Mouse (Mus musculus) layer of hippocampus, adult 9-10 months (tissue): ENCODE measurements around the gene Arhgap23.

ENCODE experiments used
- DNase-seq: peaks from one replicate; pipeline ENCODE4 v3.0.0; 2022; ENCODE audit warnings: low spot score

The Arhgap23 gene

DNA sequence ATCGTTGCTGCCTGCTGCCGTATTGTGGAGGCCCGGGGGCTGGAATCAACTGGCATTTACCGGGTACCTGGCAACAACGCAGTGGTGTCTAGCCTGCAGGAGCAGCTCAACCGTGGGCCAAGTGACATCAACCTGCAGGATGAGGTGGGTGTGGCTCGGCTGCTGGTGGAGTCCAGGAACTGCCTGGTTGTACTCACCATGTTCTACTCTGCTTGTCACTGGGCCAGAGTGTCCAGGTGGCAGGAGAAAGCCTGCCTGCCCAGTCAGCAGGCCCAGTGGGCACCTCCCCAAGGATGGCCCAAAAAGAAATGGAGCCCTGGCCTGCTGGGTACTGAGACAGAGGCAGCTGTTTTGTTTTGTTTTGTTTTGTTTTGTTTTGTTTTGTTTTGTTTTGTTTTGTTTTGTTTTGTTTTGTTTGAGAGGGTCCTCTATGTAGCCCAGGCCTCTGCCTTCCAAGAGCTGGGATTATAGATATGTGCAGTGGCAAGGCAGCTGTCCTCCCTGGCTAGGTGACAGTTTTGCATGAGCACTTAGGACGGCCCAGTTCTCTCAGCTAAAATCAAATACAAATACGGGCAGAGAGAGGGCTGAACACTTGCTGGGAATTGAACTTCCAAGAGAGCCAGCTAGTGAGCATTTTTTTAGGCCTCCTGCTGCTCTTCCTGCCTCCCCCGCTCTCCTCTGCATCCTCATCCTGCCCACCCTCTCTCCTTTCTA is 51.3 kb downstream of the Arhgap23 start:
- no peak for DNase-seq

DNA sequence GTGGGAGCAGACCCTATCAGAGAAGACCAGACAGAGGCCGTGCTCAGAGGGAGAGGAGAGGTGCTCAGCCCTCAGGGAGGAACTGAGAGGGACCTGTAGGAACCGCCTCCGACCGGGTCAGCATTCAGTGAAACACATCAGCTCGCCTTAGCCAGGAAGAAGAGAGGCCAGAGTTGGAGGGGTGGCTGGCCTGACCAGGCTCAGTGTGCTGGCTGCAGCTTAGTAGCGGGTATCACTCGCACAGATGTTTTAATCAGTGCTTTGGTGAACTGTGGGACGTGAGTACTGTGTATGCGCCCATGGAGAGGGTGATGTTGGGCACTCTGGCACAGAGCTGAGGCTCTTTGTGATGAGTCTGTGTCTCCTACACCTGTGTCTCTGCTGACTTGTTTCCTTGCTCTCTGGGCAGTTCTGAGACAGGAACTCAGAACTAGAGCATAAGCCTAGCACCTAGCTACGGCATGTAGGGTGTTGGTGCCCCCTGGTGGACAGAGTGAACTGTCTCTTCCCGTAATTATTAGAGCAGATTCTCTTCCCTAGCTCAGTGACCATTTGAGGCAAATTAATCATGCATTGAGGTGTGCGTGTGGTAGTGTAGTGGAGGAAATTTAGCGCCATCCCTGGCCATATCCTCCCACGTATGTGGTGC is 53.4 kb downstream of the Arhgap23 start:
- peak; percentile 52 for DNase-seq

DNA sequence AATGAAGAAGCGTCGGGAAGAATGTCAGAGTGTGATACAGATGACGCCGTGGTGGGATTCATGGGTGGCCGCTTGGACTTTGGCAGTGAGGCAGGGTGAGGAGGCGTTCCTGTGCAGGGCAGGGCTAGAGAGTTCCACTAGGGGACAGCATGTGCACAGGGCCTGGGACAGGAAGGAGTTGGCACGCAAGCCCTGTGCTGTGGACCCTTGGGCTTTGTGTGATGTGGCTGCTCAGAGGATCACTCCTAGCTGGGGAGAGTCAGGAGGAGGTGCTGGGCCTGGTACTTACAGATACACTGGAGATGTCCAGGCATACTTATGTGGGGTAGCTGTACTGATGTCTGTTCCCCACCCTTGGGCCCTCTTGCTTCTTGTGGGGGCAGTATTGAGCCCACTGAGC is 54.5 kb downstream of the Arhgap23 start:
- no peak for DNase-seq

DNA sequence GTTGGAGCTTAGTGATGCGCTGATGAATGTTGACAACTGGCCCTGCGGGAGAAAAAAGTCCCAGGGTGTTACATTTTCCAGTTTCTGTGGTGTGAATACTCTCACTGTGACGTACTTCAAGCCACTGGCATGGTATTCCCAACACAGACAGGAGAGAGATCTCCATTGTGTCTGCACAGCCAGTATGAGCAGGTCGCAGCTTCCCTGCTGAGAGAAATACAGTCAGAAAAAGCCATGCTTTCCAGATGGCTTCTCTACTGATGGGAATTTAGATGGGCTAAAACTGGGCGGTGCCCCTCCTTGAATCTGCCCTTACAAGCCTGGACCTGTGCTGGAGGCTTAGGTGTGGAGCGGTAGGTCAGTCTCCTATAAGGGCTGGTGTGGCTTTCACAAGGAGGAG is 55.9 kb downstream of the Arhgap23 start:
- DNase-seq, result no peak

DNA sequence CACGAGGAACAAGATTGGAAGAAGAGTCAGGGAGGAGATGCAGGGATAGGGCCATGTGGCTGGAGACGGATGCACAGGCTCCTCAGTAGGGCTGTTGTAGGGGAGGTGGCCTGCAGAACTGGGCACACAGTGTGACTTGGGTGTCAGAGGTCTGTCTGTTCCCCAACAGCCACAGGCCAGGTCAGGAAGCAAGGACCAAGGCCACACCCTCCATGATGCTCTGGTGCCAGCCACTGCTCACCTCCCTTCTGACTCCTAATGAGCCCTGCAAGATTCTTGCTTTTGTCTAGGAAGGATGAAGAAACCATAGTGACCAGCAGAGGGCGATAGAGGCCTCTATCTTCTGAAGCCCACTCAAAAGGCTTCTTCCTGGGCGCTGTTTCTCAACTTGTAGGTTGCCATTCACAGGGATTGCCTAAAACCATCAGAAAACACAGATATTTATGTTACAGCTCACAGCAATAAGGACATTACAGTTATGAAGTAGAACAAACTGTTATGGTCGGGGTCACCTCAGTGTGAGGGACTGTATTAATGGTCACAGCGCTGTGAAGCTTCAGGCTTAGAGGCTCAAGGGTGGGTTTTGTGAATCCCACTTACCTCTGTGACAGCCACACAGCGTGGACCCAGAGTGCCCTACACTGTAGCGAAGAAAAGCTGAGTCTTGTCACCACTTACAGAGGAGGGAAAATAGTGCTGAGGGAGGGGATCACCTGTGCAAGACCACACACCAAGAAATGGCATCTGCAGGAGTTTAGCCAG is 61.2 kb downstream of the Arhgap23 start:
- DNase-seq, result peak; percentile 44

DNA sequence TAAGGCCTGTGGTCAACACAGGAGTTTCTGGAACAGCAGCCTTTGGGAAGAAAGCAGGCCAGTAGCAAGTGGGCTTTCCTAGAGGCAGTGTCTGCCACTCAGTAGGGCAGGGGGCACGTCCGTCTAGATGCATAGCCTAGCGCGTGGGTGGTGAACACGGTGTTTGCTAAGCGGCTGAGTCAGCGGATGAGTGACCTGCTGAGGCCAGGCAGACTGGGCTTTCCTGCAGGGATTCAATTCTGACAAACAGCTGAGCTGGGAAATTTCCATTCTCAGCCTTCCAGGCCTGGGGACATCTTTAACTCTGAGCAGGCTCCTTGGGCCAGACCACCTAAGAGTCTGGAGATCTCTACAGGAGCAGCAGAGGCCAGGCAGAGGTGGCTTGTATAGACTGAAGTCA is 62.1 kb downstream of the Arhgap23 start:
- DNase-seq, result no peak

DNA sequence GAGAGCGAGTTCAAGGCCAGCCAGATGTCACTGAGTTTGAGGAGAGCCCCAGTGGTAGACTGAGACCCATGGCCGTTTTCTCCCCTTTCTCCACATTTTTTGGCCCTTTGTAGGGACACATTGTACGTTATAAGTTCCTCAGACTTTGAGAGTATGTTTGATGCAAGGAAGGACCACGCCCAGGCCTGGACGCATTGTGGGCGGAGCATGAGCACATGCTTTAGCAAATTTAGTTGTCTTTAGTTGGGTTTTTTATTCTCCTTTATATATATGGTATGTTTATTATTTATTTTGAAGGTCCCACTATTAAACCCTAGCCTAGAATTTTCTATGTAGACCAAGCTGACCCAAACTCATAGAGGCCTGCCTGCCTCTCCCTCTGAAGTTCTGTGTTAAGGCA is 63.0 kb downstream of the Arhgap23 start:
- no peak for DNase-seq

DNA sequence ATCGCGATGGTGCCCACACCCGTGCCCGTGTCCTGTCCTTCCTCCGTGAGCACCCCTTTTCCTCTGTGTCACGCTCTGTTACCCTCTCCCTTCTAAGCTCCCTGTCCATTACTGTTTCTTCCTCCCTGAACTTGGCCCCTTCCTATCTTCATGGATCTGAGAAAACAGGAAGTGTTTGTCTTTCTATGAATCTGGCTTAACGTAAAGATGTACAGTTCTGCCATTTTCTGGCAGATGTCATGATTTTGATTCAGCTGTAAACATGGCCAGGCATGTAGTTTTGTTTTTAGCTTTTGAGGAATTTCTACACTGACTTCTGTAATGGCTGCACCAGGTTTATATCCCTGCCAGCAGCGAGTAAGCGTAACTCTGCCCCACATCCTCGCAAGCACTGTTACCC is 63.8 kb downstream of the Arhgap23 start:
- no peak for DNase-seq

DNA sequence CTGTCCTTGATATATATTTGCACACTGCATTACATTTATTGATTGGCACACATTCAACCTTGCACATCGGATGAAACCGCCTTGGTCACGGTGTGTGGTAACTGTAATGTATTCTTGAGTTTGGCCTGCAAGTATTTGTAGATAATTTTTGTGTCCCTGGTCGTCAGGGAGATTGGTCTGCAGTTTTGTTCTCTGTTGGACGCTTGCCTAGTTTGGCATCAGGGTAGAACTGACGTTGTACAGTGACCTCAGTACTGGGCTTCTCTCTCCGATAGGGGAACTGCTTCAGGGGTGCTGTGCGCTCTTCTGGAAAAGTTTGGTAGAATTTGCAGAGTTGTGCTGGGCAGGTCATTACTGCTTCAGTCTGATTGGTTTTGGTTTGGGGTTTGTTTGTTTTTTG is 64.5 kb downstream of the Arhgap23 start:
- DNase-seq, result no peak

DNA sequence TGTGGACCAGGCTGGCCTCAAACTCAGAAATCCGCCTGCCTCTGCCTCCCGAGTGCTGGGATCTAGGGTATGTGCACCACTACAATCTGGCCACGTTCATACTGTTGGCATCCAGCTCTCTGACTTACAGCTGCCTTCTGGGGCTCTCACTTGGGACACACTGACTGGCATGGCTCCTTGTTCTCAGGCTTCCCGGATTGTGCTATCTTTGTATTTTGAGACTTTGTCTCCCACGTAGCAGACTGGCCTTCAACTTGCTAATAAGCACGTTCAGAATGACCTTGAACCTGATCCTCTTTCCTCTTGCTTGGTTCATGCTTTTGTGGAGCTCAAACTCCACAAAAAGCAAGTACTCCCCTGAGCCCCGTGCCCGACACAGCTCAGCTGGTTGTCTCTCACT is 70.3 kb downstream of the Arhgap23 start:
- no peak for DNase-seq

DNA sequence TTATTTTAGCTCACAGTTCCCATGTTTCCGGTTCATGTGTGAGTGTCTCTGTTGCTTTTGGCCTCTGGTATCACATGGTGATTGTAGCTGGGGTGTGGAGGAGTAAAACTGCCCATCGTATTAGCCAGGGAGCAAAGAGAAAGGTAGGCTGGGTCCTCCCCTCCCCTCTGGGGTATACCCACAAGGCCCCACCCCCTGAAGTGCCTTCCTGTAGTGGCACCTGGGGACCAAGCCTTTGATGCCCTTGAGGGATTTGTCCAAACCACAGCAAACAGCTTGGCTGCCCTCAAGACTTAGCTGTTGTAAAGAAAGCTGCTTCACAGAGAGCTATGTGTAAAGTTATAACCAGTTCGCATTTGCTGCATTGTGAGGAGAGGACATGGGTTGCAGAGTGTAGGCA is 72.3 kb downstream of the Arhgap23 start:
- DNase-seq, result no peak

DNA sequence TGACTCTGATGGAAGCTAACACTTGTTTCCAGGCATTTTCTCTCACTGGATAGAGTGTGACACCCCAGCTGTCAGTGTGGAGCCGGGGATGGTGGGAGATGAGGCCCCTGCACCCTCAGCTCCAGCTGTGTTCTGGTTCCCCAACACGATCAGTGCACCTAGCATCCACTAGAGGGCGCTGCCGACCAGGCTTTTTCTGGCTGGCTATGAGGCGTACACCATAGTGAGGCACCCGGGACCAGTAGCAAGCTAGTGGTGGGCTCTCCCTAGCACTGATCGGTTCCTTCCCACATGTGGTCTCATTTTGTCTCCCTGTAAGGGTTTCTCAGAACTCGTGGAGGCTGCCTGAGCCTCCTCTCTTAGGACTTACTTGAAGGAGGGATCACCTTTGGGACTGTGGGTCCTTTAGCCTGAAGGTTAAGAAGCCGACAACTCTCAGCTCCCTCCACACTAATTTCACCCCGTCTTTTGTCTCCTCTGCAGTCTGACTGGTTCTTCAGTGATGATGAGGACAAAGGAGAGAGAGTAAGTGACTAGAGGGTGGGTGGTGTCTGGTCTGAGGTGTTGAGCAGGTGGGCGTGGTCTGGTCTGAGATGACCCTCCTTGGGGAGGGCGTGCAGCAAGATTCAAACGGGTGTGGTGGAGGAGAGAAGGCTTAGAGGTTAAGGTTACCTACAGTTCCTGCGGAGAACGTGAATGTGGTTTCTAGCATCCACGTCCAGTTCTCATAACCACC is 74.4 kb downstream of the Arhgap23 start:
- DNase-seq, result no peak

DNA sequence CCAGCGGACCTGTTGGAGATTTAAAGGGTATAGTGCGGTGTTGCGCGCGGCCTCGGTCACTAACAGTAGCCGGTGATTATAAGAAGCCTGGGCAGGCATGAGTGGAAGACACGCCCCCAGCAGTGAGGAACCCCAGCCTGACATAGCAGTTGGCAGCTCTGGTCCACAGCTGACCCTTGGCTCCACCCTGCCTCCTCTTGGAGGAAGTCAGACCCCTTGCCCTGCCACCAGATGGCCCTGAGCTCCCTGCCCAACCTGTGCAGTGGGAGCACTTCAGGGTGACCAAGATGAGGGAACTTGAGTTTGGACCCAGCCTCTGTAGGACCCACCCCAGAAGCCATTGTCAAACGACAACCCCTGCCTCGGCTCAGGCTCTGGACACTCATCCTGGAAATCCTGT is 76.3 kb downstream of the Arhgap23 start:
- no peak for DNase-seq

DNA sequence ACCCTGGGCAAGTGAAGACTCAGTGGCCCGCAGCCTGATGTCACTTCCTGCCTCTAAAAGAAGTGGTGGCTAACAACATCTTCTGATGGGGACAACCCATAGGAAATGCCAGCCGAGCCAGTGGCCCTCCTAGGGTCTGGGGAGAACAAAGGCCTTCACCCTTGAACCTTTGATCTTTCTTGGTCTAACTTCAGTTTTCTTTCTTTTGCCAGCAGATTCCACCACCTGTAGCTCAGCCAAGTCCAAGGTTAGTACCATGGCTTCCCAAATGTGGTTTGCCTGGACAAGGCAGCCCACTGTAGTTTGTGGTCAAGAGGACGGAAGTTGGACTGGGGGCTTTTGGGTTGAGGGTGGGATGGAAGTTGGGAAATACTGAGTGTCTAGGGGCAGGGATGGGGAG is 77.5 kb downstream of the Arhgap23 start:
- DNase-seq, result no peak

DNA sequence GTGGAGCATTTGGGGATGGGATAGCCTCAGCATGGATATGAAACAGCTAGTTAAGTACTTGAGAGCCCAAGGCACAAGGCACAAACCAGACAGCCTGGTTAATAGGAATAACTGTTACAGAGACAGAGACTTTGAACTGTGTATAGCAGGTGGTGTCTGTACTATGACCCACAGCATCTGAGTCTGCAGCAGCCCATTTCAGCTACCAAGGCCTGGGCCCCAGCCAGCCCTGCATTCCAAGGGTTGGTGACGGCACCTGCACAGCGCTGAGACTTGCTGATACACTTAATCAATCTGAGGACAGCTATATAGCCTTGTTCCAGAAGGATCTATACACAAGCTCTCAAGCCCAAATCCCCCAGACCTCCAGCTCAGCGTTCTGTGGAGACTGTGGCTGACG is 82.2 kb downstream of the Arhgap23 start:
- DNase-seq, result no peak

DNA sequence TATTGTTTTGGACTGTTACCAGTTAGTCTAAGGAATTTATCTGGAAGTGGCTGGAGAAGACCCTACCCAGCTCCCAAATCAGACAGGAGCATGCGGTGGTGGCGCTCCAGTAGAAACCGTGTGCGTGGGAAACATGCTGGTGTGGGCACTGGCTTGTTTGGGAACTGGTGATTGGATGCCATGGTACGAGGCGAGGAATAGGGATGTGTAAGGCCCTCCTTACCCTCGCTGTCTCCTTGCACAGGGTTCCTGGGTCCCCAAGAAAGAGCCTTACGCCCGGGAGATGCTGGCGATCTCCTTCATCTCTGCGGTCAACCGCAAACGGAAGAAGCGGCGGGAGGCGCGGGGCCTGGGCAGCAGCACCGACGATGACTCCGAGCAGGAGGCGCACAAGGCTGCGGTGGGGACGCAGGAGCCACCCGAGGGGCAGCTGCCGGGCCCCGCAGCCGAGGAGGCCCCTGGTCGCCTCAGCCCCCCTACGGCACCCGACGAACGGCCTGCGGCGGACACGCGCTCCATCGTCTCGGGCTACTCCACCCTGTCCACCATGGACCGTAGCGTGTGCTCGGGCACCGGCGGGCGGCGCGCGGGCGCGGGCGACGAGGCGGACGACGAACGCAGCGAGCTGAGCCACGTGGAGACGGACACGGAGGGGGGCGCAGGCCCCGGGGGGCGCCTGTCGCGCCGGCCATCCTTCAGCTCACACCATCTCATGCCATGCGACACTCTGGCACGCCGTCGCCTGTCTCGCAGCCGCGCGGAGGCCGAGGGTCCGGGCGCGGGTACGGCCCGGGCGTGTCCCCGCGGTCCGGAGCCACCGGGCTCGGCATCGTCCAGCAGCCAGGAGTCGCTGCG is 84.8 kb downstream of the Arhgap23 start, which contains the start of gene 4933428G20Rik:
4933428G20Rik (minus strand) TSS at position 476 of the 855 bp plus-strand sequence.
- no peak for DNase-seq

DNA sequence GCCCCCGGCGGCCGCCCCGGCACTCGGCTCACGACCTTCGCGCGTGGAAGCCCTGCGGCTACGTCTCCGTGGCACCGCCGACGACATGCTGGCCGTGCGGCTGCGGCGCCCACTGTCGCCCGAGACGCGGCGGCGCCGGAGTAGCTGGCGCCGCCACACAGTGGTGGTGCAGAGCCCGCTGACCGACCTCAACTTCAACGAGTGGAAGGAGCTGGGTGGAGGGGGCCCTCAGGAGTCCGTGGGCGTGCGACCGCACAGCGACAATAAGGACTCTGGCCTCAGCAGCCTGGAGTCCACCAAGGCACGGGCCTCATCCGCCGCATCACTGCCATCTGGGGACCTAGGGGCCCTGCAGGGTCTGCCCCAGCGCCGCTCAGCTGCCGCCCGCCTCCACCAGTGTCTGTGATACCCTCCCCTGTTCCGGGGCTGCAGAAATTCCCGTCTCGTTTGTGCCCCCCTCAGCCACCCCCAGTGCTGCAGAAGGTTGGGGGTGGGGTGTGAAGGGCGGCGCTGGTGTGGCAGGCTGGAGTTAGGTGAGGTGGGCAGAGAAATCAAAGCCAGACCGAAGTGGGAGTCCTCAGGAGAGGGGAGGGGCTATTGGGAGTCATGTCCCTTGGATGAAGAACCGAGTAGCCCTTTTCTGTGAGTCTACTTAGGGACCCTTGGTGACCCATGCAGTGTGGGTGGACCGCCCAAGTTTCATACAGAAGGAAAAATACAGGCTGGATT is 85.6 kb downstream of the Arhgap23 start:
- DNase-seq, result no peak

DNA sequence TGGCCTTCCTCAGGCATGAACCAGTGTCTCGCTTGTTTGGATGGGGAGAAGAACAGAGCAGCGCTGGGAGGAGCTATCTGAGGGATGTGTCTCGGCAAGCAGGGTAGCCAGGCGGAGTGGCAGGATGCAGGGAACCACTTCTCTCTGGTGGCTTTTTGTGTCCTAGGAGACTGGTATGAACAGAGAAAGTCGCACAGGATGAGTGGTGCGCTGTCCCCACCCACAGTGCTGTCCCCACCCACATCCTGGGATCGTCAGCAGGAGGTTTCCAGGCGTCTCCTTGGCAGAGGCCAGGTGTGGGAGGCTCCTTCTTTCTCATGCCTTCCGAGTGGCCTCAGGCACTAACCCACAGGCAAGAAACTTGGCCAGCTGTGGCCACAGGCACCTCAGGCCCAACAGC is 87.0 kb downstream of the Arhgap23 start:
- DNase-seq, result no peak

DNA sequence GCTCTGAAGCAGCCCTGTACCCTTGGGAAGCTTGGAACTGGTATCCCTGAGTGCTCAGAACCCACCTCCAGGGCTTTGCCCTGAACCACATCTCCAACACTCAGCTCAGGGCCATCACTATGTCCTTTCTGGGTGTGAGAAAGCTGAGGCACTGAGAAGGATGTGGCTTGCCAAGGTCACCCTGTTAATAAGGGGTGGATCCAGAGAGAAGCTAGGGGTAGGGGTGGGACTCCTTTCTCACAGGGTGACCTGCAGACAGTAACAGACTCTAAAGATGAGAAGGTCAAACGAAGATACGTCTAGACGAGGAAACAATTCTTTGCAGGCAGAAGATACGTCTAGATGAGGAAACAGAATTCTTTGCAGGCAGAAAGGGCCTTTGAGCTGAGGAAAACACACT is 87.5 kb downstream of the Arhgap23 start:
- no peak for DNase-seq

DNA sequence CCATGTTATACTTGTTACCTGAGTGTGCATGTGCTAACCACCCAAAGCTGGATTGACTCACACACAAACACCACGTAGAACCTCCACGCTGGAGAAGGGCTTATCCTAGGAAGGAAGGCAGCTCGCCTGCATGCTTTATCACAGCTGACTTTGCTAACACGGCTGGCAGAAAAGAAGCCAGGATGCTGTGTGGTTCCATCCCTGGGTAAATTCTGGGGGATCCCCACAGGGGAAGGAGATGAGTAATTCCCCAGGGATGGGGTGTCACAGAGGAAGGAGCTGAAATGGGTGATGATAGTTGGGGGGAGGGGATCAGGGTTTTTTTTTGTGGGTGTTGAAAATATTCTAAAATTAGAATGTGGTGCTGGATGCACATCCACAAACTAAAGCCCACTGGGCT is 90.5 kb downstream of the Arhgap23 start:
- DNase-seq, result no peak

DNA sequence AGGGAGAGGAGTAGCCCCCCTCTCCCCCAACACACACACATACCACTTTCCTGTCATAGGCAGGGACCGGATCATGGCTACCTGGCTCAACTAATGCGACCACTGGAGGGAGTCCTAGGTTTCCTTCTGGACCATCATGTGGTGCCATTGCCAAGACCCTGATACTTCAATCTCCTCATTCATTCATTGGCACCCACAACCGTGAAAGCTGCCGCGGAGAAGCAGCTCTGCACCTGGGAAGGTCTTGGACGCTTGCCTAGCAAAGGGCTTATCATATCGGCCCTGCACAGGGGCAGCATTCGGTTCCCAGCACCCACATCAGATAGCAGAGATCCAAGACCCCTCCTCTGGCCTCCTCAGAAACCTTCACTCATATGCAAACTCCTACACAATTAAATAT is 91.0 kb downstream of the Arhgap23 start:
- DNase-seq, result no peak
